Mouse (Mus musculus) right cerebral cortex, adult 2 months (tissue): Measurements from ENCODE around the gene Sigirr.

Experiments used
- DNase-seq, 2 experiments: peaks; one replicate each; pipeline ENCODE4 v3.0.0; 2021 to 2022; ENCODE audit warnings: low spot score in 2 of 2

Sigirr gene

GRCm38 (mm10) chr7:141061269-141061692, 39.1 kb downstream of the Sigirr start:
- peak in 1 of 2 experiments; percentile 23 for DNase-seq

GRCm38 (mm10) chr7:141060426-141061242, 39.7 kb downstream of the Sigirr start, which contains the start of gene B4galnt4:
Gene B4galnt4, plus strand, starts transcription at chr7:141061104.
- peak; percentile 94 for DNase-seq

- no peak for DNase-seq
Measured at GRCm38 (mm10) chr7:141059929-141060328, 40.4 kb downstream of the Sigirr start.

GRCm38 (mm10) chr7:141058601-141059341, 41.6 kb downstream of the Sigirr start:
- no peak for DNase-seq

GRCm38 (mm10) chr7:141057541-141057940, 42.8 kb downstream of the Sigirr start:
- DNase-seq: no peak

GRCm38 (mm10) chr7:141056976-141057375, 43.4 kb downstream of the Sigirr start:
- DNase-seq: no peak

GRCm38 (mm10) chr7:141055785-141056184, 44.6 kb downstream of the Sigirr start:
- DNase-seq: no peak

GRCm38 (mm10) chr7:141052421-141052820, 48.0 kb downstream of the Sigirr start:
- no peak for DNase-seq

GRCm38 (mm10) chr7:141052016-141052415, 48.4 kb downstream of the Sigirr start:
- no peak for DNase-seq

- DNase-seq: no peak
Measured at GRCm38 (mm10) chr7:141051060-141051685, 49.2 kb downstream of the Sigirr start.

GRCm38 (mm10) chr7:141049326-141049725, 51.0 kb downstream of the Sigirr start:
- no peak for DNase-seq

- peak; percentile 91 to 92 for DNase-seq
Measured at GRCm38 (mm10) chr7:141048226-141049218, 51.9 kb downstream of the Sigirr start.

- DNase-seq: peak; percentile 74 to 77
Measured at GRCm38 (mm10) chr7:141047581-141048225, 52.7 kb downstream of the Sigirr start.

GRCm38 (mm10) chr7:141046931-141047580, 53.3 kb downstream of the Sigirr start:
- DNase-seq: no peak

GRCm38 (mm10) chr7:141042539-141042938, 57.8 kb downstream of the Sigirr start:
- no peak for DNase-seq

- DNase-seq: peak in 1 of 2 experiments; percentile 35
Measured at GRCm38 (mm10) chr7:141041661-141042060, 58.7 kb downstream of the Sigirr start.
